Mouse (Mus musculus): Measurements from ENCODE around the gene Slco3a1.

GRCm38 (mm10) chr7:74286531-74286930 is 268.0 kb downstream of the Slco3a1 start:
- no peak for TF ChIP-seq CTCF (IDR thresholded peaks at IDR 0.05; ENCODE audit: borderline replicate concordance, insufficient read depth, low read length)
- no peak for TF ChIP-seq POLR2A (IDR thresholded peaks at IDR 0.05; ENCODE audit: low read depth, low read length)
